Mouse (Mus musculus): ENCODE measurements around the gene Adarb2.

DNA sequence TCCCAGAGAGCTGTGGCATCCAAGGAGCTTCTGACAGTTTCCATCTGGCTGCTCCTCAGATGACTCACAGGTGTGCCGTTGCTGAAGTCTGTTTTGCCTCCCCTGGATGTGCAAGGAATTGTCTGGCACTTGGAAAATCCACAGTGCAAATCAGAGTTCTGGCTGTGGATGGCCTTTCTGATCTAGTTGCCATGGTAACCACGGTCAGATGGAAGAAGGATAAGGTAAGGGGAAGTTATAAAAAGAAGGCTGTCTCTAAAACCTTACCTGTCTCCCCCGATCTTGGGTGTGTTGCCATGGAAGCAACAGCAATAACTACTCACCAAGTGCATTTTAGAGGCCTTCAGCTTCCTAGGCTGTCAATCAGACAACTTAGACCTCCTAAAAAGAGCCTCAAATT lies 273.6 kb downstream of the Adarb2 start:
- TF ChIP-seq CTCF (IDR thresholded peaks at IDR 0.05 in 2 of 3, conservative IDR thresholded peaks at IDR 0.05 in 1 of 3; ENCODE audit: control insufficient read depth in 1 of 3, insufficient read depth in 1 of 3, low read depth in 2 of 3, low read length in 3 of 3, poor library complexity in 1 of 3, severe bottlenecking in 1 of 3): no peak
- no peak for TF ChIP-seq TCF12 (IDR thresholded peaks at IDR 0.05; ENCODE audit: low read depth, low read length)
- TF ChIP-seq POLR2A (IDR thresholded peaks at IDR 0.05; ENCODE audit: control insufficient read depth in 1 of 2, insufficient read depth in 1 of 2, low read depth in 1 of 2, low read length in 2 of 2, poor library complexity in 1 of 2): no peak
- TF ChIP-seq ZKSCAN1 (IDR thresholded peaks at IDR 0.05; ENCODE audit: low read depth, low read length): no peak
- no peak for TF ChIP-seq MAX (IDR thresholded peaks at IDR 0.05; ENCODE audit: low read length)
- TF ChIP-seq EP300 (IDR thresholded peaks at IDR 0.05; ENCODE audit: low read depth in 1 of 2, low read length in 2 of 2): no peak
- no peak for TF ChIP-seq MYB (IDR thresholded peaks at IDR 0.05; ENCODE audit: low read depth, low read length)
- TF ChIP-seq ELF1 (IDR thresholded peaks at IDR 0.05; ENCODE audit: low read depth, low read length): no peak
